Mouse (Mus musculus) heart, adult 2 months (tissue): Measurements from ENCODE around the gene Bpifb6.

Experiments used
- CTCF ChIP-seq: fragments of 200-600 bp; IDR thresholded peaks from 2 replicates; pipeline ENCODE4 v1.8.1; 2022; ENCODE audit warnings: antibody characterized with exemption, mild to moderate bottlenecking, moderate library complexity
- EP300 ChIP-seq: fragments of 200-500 bp; IDR thresholded peaks from 2 replicates; pipeline ENCODE4 v1.6.1; 2011; ENCODE audit warnings: low read depth, low read length, control low read depth; ENCODE audit not compliant: insufficient read depth
- POLR2A ChIP-seq: fragments of 200-500 bp; IDR thresholded peaks from 2 replicates; pipeline ENCODE4 v1.6.1; 2011; ENCODE audit warnings: mild to moderate bottlenecking, low read depth, low read length, control low read depth; ENCODE audit not compliant: insufficient read depth

- TF ChIP-seq CTCF (peak; percentile 71), POLR2A (no peak), EP300 (no peak)
These were observed 49.2 kb upstream of the Bpifb6 start for GRCm38 (mm10) chr2:153851030-153851360.
